Mouse (Mus musculus) cortical plate, adult 2 months (tissue): ENCODE results near the gene Tmem37.

Experiments
- CTCF ChIP-seq: fragments of 200-500 bp; IDR thresholded peaks from 2 replicates; pipeline ENCODE4 v1.5.1; 2011; ENCODE audit warnings: mild to moderate bottlenecking, control low read depth, low read length; ENCODE audit not compliant: insufficient read depth; ENCODE audit errors: extremely low read depth
- POLR2A ChIP-seq: fragments of 200-500 bp; IDR thresholded peaks from 2 replicates; pipeline ENCODE4 v1.6.1; 2011; ENCODE audit warnings: mild to moderate bottlenecking, low read length, control low read depth; ENCODE audit not compliant: insufficient read depth; ENCODE audit errors: extremely low read depth

GRCm38 (mm10) chr1:120030474-120030873, 43.4 kb downstream of the Tmem37 start:
- TF ChIP-seq CTCF (no peak), POLR2A (no peak)
